In the genomic region with DNA sequence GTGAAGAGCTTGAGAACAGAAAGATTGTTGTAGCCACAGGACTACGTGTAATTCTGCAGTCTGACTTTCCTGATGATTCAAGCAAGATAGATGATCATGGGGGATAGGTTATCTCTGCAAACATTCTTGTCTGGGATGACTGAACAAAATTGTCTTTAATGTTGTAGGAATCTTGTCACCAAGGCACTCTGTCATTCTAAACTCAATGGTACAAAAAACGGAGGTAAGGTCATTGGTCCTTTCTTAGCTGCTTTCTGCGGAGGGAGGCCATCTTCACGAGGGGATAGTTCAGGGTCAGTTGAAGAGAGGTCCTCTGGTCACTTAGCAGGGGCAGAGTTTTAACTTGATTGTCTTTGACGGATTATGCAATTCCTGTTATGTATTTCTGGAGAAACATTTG, we compare ENCODE assay signal across 21 mouse cellular contexts. TPM values are rescaled to one million over a fixed set of nuclear protein-coding genes. Genes with fewer than 3 reads are reported as not detected.
A peak's percentile ranks its signal among the peaks of the same experiment; 100 is the strongest.
DNase-seq lines count a peak whose midpoint lies in the region; ATAC-seq and TF ChIP-seq lines count a peak whose summit lies in the region.
"Had no signal": no experiment of that assay in that cellular context is flagged by ENCODE, and none has a peak within 500 bp of the region (broad histone marks: within the 10 kb centered on the region; RNA-seq: fewer than 3 reads in every experiment).

No protein-coding gene starts in this region.

- no peaks in the 10 kb centered on the region for H3K27me3 ChIP-seq in heart, embryonic 11.5 days (ENCODE audit: control insufficient read depth, insufficient read depth, low read length)
- H3K27me3 ChIP-seq in kidney, postnatal 0 days (ENCODE audit: insufficient read depth, low read length): no peaks in the 10 kb centered on the region
- no peaks in the 10 kb centered on the region for H3K27me3 ChIP-seq in intestine, embryonic 16.5 days (replicated peaks; ENCODE audit: control insufficient read depth, insufficient read depth, low read length)
- H3K27me3 ChIP-seq: liver, embryonic 15.5 days; midbrain, embryonic 13.5 days had no signal

- no peak for DNase-seq in heart, postnatal 10 days
- DNase-seq in kidney, postnatal 0 days (ENCODE audit: low spot score): peak; percentile 34
- no peak for DNase-seq in kidney, postnatal 25 days
- DNase-seq in NIH3T3 (ENCODE audit: low read depth): peak; percentile 30
- no peak for DNase-seq in ovary, adult 18-20 months (ENCODE audit: low spot score)
- DNase-seq in cerebellum, adult 9-10 months: no peak
- DNase-seq: adrenal gland, postnatal 25 days; cerebellum, adult 11-12 months; retina, postnatal 1 day; spleen, adult 18-20 months; thymus, adult 18-20 months had no signal

- no peak overlapping the region for H3K4me3 ChIP-seq in heart, embryonic 11.5 days (ENCODE audit: low read depth, low read length)
- no peak overlapping the region for H3K4me3 ChIP-seq in kidney, postnatal 0 days (replicated peaks; ENCODE audit: low read depth, low read length)
- H3K4me3 ChIP-seq in intestine, embryonic 16.5 days (ENCODE audit: low read length): no peak overlapping the region
- H3K4me3 ChIP-seq: liver, embryonic 15.5 days; midbrain, embryonic 13.5 days had no signal

- H3K9ac ChIP-seq in heart, embryonic 11.5 days (ENCODE audit: low read depth, low read length): no peak overlapping the region
- no peak overlapping the region for H3K9ac ChIP-seq in kidney, postnatal 0 days (ENCODE audit: low read depth, low read length)
- H3K9ac ChIP-seq in intestine, embryonic 16.5 days (ENCODE audit: low read depth, low read length): no peak overlapping the region
- H3K9ac ChIP-seq: liver, embryonic 15.5 days; midbrain, embryonic 13.5 days had no signal

- no peak for TF ChIP-seq CTCF in kidney, postnatal 0 days (IDR thresholded peaks at IDR 0.05; ENCODE audit: low read depth)

- ATAC-seq in heart, embryonic 11.5 days (replicated peaks; ENCODE audit: insufficient number of reproducible peaks, low FRiP score, low TSS enrichment): no peak
- ATAC-seq in kidney, postnatal 0 days (replicated peaks; ENCODE audit: low FRiP score, low read depth): no peak; the same call in 1 of the 2 replicates
- ATAC-seq in intestine, embryonic 16.5 days: no peak
- ATAC-seq: midbrain, embryonic 13.5 days had no signal

- no peaks in the 10 kb centered on the region for H3K36me3 ChIP-seq in heart, embryonic 11.5 days (ENCODE audit: control insufficient read depth, insufficient read depth, low read length)
- H3K36me3 ChIP-seq in kidney, postnatal 0 days (ENCODE audit: insufficient read depth, low read length): no peaks in the 10 kb centered on the region
- no peaks in the 10 kb centered on the region for H3K36me3 ChIP-seq in intestine, embryonic 16.5 days (ENCODE audit: control insufficient read depth, insufficient read depth, low read length)
- H3K36me3 ChIP-seq: liver, embryonic 15.5 days; midbrain, embryonic 13.5 days had no signal

- intact Hi-C loops in heart, postnatal 10 days (cut with DNase I): no loop called here

- H3K4me1 ChIP-seq in heart, embryonic 11.5 days (ENCODE audit: control insufficient read depth, insufficient read depth, low read length): peaks cover 6% of the 10 kb centered on the region
- peaks cover 8% of the 10 kb centered on the region for H3K4me1 ChIP-seq in kidney, postnatal 0 days (replicated peaks; ENCODE audit: insufficient read depth, low read length)
- H3K4me1 ChIP-seq in intestine, embryonic 16.5 days (ENCODE audit: control insufficient read depth, insufficient read depth, low read length): peaks cover 5% of the 10 kb centered on the region; the same call in 1 of the 2 replicates
- H3K4me1 ChIP-seq: liver, embryonic 15.5 days; midbrain, embryonic 13.5 days had no signal

- WGBS in heart, embryonic 11.5 days (ENCODE audit: insufficient replicate concordance): 51% methylated on average over 5 of the region's 5 CpGs
- 22% methylated on average over 5 of the region's 5 CpGs for WGBS in kidney, postnatal 0 days
- WGBS in intestine, embryonic 16.5 days: 48% methylated on average over 5 of the region's 5 CpGs

- H3K9me3 ChIP-seq in heart, embryonic 11.5 days (replicated peaks; ENCODE audit: control insufficient read depth, low read length): no peaks in the 10 kb centered on the region
- H3K9me3 ChIP-seq in kidney, postnatal 0 days (replicated peaks; ENCODE audit: low read length): no peaks in the 10 kb centered on the region
- no peaks in the 10 kb centered on the region for H3K9me3 ChIP-seq in intestine, embryonic 16.5 days (ENCODE audit: control insufficient read depth, low read length)
- H3K9me3 ChIP-seq: liver, embryonic 15.5 days; midbrain, embryonic 13.5 days had no signal

- no peak overlapping the region for H3K4me2 ChIP-seq in heart, embryonic 11.5 days
- no peak overlapping the region for H3K4me2 ChIP-seq in kidney, postnatal 0 days (ENCODE audit: low read length)
- no peak overlapping the region; the same call in 1 of the 2 replicates for H3K4me2 ChIP-seq in intestine, embryonic 16.5 days (ENCODE audit: low read depth, low read length)
- H3K4me2 ChIP-seq: midbrain, embryonic 13.5 days had no signal

- peak overlapping the region; percentile 25; the same call in 1 of the 2 replicates for H3K27ac ChIP-seq in heart, embryonic 11.5 days (ENCODE audit: low read depth, low read length)
- H3K27ac ChIP-seq in kidney, postnatal 0 days: peak overlapping the region; percentile 75; the same call in 1 of the 2 replicates
- peak overlapping the region; percentile 75 for H3K27ac ChIP-seq in intestine, embryonic 16.5 days (ENCODE audit: low read length)
- H3K27ac ChIP-seq: liver, embryonic 15.5 days; midbrain, embryonic 13.5 days had no signal

RNA-seq across cellular contexts. Expression of a gene that starts 6.1 kb away (rescaled TPM):
- 16.4 and 18.3 TPM in 2 replicates for polyA plus RNA-seq in heart, embryonic 11.5 days (2014; fragmentation: Nextera tagmentation; extraction: Ambion mirVana)
- total RNA-seq in heart, postnatal 10 days (2021): 100 to 1,000 TPM in 1 of 2 experiments, 10 to 100 TPM in 1; 86.7 to 106 TPM
- 66.8 and 80.3 TPM in 2 replicates for polyA plus RNA-seq in kidney, postnatal 0 days (2015; fragmentation: Nextera tagmentation; extraction: Ambion mirVana)
- 105 and 109 TPM in 2 replicates for polyA plus RNA-seq in intestine, embryonic 16.5 days (2015; fragmentation: Nextera tagmentation; extraction: Ambion mirVana)

RNA-seq across cellular contexts. Expression of a gene that starts 10.7 kb away (rescaled TPM):
- polyA plus RNA-seq in heart, embryonic 11.5 days (2014; fragmentation: Nextera tagmentation; extraction: Ambion mirVana): 0.77 and 1.3 TPM in 2 replicates
- not detected for total RNA-seq in heart, postnatal 10 days (2021)
- polyA plus RNA-seq in kidney, postnatal 0 days (2015; fragmentation: Nextera tagmentation; extraction: Ambion mirVana): 0.38 TPM in 1 of 2 replicates, not detected in the other
- polyA plus RNA-seq in intestine, embryonic 16.5 days (2015; fragmentation: Nextera tagmentation; extraction: Ambion mirVana): not detected in 2 replicates
- total RNA-seq: adrenal gland, postnatal 25 days; layer of hippocampus, adult 8-10 months; left cerebral cortex, postnatal 25 days had no signal
- polyA plus RNA-seq: CD4-positive, CD25-positive, alpha-beta regulatory T cell, adult 4 months; frontal cortex, adult 2 months; gonadal fat pad, adult 2 months; liver, embryonic 15.5 days; midbrain, embryonic 13.5 days; neural tube, embryonic 11.5 days had no signal

RNA-seq across cellular contexts. Expression of a gene that starts 14.9 kb away (rescaled TPM):
- polyA plus RNA-seq in heart, embryonic 11.5 days (2014; fragmentation: Nextera tagmentation; extraction: Ambion mirVana): 22.0 and 26.5 TPM in 2 replicates
- total RNA-seq in heart, postnatal 10 days (2021): 10 to 100 TPM; 24.3 to 27.7 TPM
- polyA plus RNA-seq in kidney, postnatal 0 days (2015; fragmentation: Nextera tagmentation; extraction: Ambion mirVana): 37.4 and 43.5 TPM in 2 replicates
- polyA plus RNA-seq in intestine, embryonic 16.5 days (2015; fragmentation: Nextera tagmentation; extraction: Ambion mirVana): 22.1 and 22.4 TPM in 2 replicates

RNA-seq across cellular contexts. Expression of a gene that starts 15.0 kb away (rescaled TPM):
- not detected in 2 replicates for polyA plus RNA-seq in heart, embryonic 11.5 days (2014; fragmentation: Nextera tagmentation; extraction: Ambion mirVana)
- 1 to 10 TPM in 1 of 2 experiments, not detected in 1; 5.4 TPM for total RNA-seq in heart, postnatal 10 days (2021)
- not detected in 2 replicates for polyA plus RNA-seq in kidney, postnatal 0 days (2015; fragmentation: Nextera tagmentation; extraction: Ambion mirVana)
- not detected in 2 replicates for polyA plus RNA-seq in intestine, embryonic 16.5 days (2015; fragmentation: Nextera tagmentation; extraction: Ambion mirVana)
- total RNA-seq: adrenal gland, postnatal 25 days; left cerebral cortex, postnatal 25 days had no signal
- polyA plus RNA-seq: CD4-positive, CD25-positive, alpha-beta regulatory T cell, adult 4 months; frontal cortex, adult 2 months; gonadal fat pad, adult 2 months; liver, embryonic 15.5 days; neural tube, embryonic 11.5 days had no signal

RNA-seq across cellular contexts. Expression of a gene that starts 23.1 kb away (rescaled TPM):
- 5.8 and 6.0 TPM in 2 replicates for polyA plus RNA-seq in heart, embryonic 11.5 days (2014; fragmentation: Nextera tagmentation; extraction: Ambion mirVana)
- 1 to 10 TPM; 5.8 to 5.9 TPM for total RNA-seq in heart, postnatal 10 days (2021)
- polyA plus RNA-seq in kidney, postnatal 0 days (2015; fragmentation: Nextera tagmentation; extraction: Ambion mirVana): 6.4 and 7.7 TPM in 2 replicates
- polyA plus RNA-seq in intestine, embryonic 16.5 days (2015; fragmentation: Nextera tagmentation; extraction: Ambion mirVana): 5.2 and 6.1 TPM in 2 replicates

Comparison
In these comparisons a context has a peak if more than half of its experiments do, and no peak if none do; other contexts are left out.
1. DNase-seq: peak in kidney, postnatal 0 days (single experiment) and NIH3T3 (single experiment); none in heart, postnatal 10 days (0 of 2), kidney, postnatal 25 days (0 of 2), ovary, adult 18-20 months (single experiment) and cerebellum, adult 9-10 months (single experiment).
2. H3K27ac ChIP-seq: peak in every context shown above with its lines; median percentile 75 in kidney, postnatal 0 days; 75 in intestine, embryonic 16.5 days; 25 in heart, embryonic 11.5 days.